Mouse (Mus musculus) liver, embryonic 14.5 days (tissue): ENCODE results near the gene Chaf1a. TPM values are rescaled to one million over a fixed set of nuclear protein-coding genes. Genes with fewer than 3 reads are reported as not detected.

Experiments used
- ATAC-seq: fragments of 200-750 bp; cut with Nextera tagmentation; 2 replicates; pipeline ENCODE4 v1.8.0; 2017; ENCODE audit warnings: moderate number of reproducible peaks, mild to moderate bottlenecking, moderate library complexity; ENCODE audit not compliant: insufficient read depth
- DNase-seq, 3 experiments: peaks; one replicate each; pipeline ENCODE4 v3.0.0-alpha.2; 2012 to 2013; ENCODE audit warnings: low read depth in 3 of 3, low spot score in 3 of 3
- H3K27ac ChIP-seq: fragments of 300-500 bp; sonication (generic); 2 replicates; pipeline ENCODE4 v1.5.1; 2014; ENCODE audit warnings: moderate library complexity, mild to moderate bottlenecking, control low read depth, inconsistent platforms
- H3K27me3 ChIP-seq: fragments of 300-500 bp; sonication (generic); 2 replicates; pipeline ENCODE4 v1.6.1; 2014; ENCODE audit warnings: mild to moderate bottlenecking, low read length, moderate library complexity; ENCODE audit not compliant: control insufficient read depth, insufficient read depth
- H3K36me3 ChIP-seq: fragments of 300-500 bp; sonication (generic); replicated peaks from 2 replicates; pipeline ENCODE4 v1.6.1; 2014; ENCODE audit warnings: low read depth; ENCODE audit not compliant: control insufficient read depth, insufficient read depth
- H3K4me1 ChIP-seq, 2 experiments: fragments of 200-500 bp in 1 of 2; fragments of 300-500 bp in 1 of 2; sonication (generic) in 1 of 2; replicated peaks; 2 replicates each; pipeline ENCODE4 v1.6.1; 2012 to 2014; ENCODE audit warnings: antibody characterized with exemption in 1 of 2, inconsistent platforms in 1 of 2, low read length in 1 of 2; ENCODE audit not compliant: control insufficient read depth in 2 of 2, insufficient read depth in 2 of 2
- H3K4me2 ChIP-seq: fragments of 300-500 bp; sonication (generic); 2 replicates; pipeline ENCODE4 v1.6.1; 2014; ENCODE audit warnings: low read depth, mild to moderate bottlenecking, control low read depth, moderate library complexity
- H3K4me3 ChIP-seq, 2 experiments: fragments of 200-500 bp in 1 of 2; fragments of 300-500 bp in 1 of 2; sonication (generic) in 1 of 2; 2 replicates each; pipeline ENCODE4 v1.5.1; 2012 to 2014; ENCODE audit warnings: low read depth in 2 of 2, low read length in 2 of 2, mild to moderate bottlenecking in 2 of 2, control low read depth in 1 of 2, inconsistent platforms in 1 of 2, moderate library complexity in 1 of 2; ENCODE audit not compliant: insufficient read depth in 1 of 2
- H3K9ac ChIP-seq: fragments of 300-500 bp; sonication (generic); replicated peaks from 2 replicates; pipeline ENCODE4 v1.6.1; 2014; ENCODE audit warnings: mild to moderate bottlenecking, control low read depth, moderate library complexity
- H3K9me3 ChIP-seq: fragments of 300-500 bp; sonication (generic); 2 replicates; pipeline ENCODE4 v1.6.1; 2016; ENCODE audit warnings: low read length, mixed read lengths; ENCODE audit not compliant: control insufficient read depth
- CTCF ChIP-seq: IDR thresholded peaks from 2 replicates; pipeline ENCODE4 v1.5.1; 2016; ENCODE audit warnings: antibody characterized with exemption, low read depth, control low read depth
- EP300 ChIP-seq: IDR thresholded peaks from 2 replicates; pipeline ENCODE4 v1.6.1; 2016; ENCODE audit warnings: antibody characterized with exemption, low read depth
- WGBS: fragments of 180-500 bp; shearing (Covaris S2); extraction: QIAGEN DNeasy Blood & Tissue Kit; methylation state at CpG from one replicate; pipeline ENCODE4 v1.1.7; 2014; ENCODE audit not compliant: insufficient replicate concordance; 5-methylcytosine and 5-hydroxymethylcytosine counted together
- polyA plus RNA-seq, 2 experiments: library from polyadenylated mRNA; depleted of rRNA in 1 of 2; stranded (reverse) in 1 of 2; unstranded in 1 of 2; fragments of >200 nt; fragmentation: Nextera tagmentation in 1 of 2; extraction: Ambion mirVana in 1 of 2; gene quantifications; 2 replicates each; pipeline versions ENCODE4 v1.2.1 to v1.2.3; 2012 to 2014

Gene Chaf1a
- polyA plus RNA-seq, 2 experiments: 10.2 to 14.6 TPM

GRCm38 (mm10) chr17:56080781-56081585, 40.7 kb downstream of the Chaf1a start:
- H3K36me3 ChIP-seq: peaks cover 14% of the 10 kb centered on the region
- DNase-seq (no peak), ATAC-seq (no peak)
- peak overlapping the region; percentile 82 to 85 for H3K4me3 ChIP-seq
- WGBS: 24% methylated on average over 8 of the region's 8 CpGs
- H3K9me3 ChIP-seq: no peaks in the 10 kb centered on the region
- peak overlapping the region; percentile 84 for H3K4me2 ChIP-seq
- H3K4me1 ChIP-seq: peaks cover 12% of the 10 kb centered on the region in 2 experiments
- no peak overlapping the region for H3K27ac ChIP-seq
- peak overlapping the region; percentile 81 for H3K9ac ChIP-seq
- TF ChIP-seq EP300: no peak
- TF ChIP-seq CTCF: no peak
- H3K27me3 ChIP-seq: no peaks in the 10 kb centered on the region

- TF ChIP-seq CTCF (no peak), EP300 (no peak)
Observed at GRCm38 (mm10) chr17:56092312-56092711, 52.1 kb downstream of the Chaf1a start.

DNA sequence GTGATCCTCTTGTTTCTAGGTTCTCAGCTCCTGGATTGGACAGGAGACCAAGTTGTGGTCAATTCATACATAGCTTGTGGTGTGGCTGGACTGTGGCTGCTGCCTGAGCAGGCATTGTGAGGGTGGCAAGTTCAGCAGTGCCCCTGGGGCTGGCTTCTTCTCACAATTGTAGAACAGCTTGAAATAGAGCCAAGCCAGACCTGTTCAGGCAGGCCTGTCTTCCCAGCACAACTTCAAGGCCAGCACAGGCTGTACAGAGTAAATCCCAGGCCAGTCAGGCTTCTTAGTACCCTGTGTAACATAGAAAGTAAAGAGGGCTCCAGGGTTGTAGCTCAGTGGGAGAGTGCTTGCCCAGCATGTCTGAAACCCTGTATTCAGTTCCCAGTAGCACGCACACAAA, 52.6 kb downstream of the Chaf1a start:
- no peak for ATAC-seq
- WGBS: 84% methylated on average over 1 of the region's 1 CpGs
- TF ChIP-seq EP300 (no peak), CTCF (no peak)

More at GRCm38 (mm10) chr17:56092312-56092711, 52.1 kb downstream of the Chaf1a start:
- Histone ChIP-seq H3K4me1 (no peaks in the 10 kb centered on the region), H3K27me3 (no peaks in the 10 kb centered on the region), H3K4me2 (no peak overlapping the region), H3K36me3 (peaks cover 11% of the 10 kb centered on the region), H3K9me3 (no peaks in the 10 kb centered on the region), H3K4me3 (no peak overlapping the region), H3K9ac (no peak overlapping the region), H3K27ac (no peak overlapping the region)
- ATAC-seq (no peak), DNase-seq (no peak)
- 57% methylated on average over 1 of the region's 1 CpGs for WGBS

DNA sequence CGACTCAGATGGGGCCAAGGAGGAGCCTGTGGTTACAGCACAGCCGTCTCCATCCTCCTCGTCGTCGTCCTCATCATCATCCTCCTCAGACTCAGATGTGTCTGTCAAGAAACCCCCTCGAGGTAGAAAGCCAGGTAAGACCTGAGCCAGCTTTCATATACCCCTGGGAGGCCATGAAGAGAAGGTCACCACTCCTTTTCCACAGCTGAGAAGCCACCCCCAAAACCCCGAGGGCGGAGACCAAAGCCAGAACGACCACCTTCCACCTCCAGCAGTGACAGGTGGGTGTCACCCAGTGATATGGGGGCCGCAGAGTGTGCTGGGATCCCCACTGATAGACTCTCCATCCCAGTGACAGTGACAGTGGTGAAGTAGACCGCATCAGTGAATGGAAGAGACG, 56.6 kb downstream of the Chaf1a start:
- no peak overlapping the region for H3K9ac ChIP-seq
- DNase-seq (no peak), ATAC-seq (no peak)
- H3K4me2 ChIP-seq: no peak overlapping the region
- no peak overlapping the region for H3K4me3 ChIP-seq
- H3K9me3 ChIP-seq: no peaks in the 10 kb centered on the region
- no peaks in the 10 kb centered on the region for H3K4me1 ChIP-seq
- H3K27me3 ChIP-seq: no peaks in the 10 kb centered on the region
- WGBS: 78% methylated on average over 12 of the region's 12 CpGs
- peaks cover 21% of the 10 kb centered on the region for H3K36me3 ChIP-seq
- H3K27ac ChIP-seq: no peak overlapping the region
- no peak for TF ChIP-seq CTCF
- no peak for TF ChIP-seq EP300

More for the DNA sequence above, 52.6 kb downstream of the Chaf1a start:
- Histone ChIP-seq H3K27me3 (no peaks in the 10 kb centered on the region), H3K27ac (no peak overlapping the region), H3K4me2 (no peak overlapping the region), H3K9me3 (no peaks in the 10 kb centered on the region), H3K4me3 (no peak overlapping the region), H3K36me3 (peaks cover 14% of the 10 kb centered on the region), H3K4me1 (no peaks in the 10 kb centered on the region), H3K9ac (no peak overlapping the region)
- DNase-seq: no peak

GRCm38 (mm10) chr17:56098180-56098579, 57.9 kb downstream of the Chaf1a start:
- Histone ChIP-seq H3K9me3 (no peaks in the 10 kb centered on the region), H3K27me3 (no peaks in the 10 kb centered on the region), H3K4me1 (no peaks in the 10 kb centered on the region), H3K4me3 (no peak overlapping the region), H3K36me3 (peaks cover 21% of the 10 kb centered on the region), H3K9ac (no peak overlapping the region), H3K4me2 (no peak overlapping the region), H3K27ac (no peak overlapping the region)
- ATAC-seq (no peak), DNase-seq (no peak)
- TF ChIP-seq EP300 (no peak), CTCF (no peak)
- 84% methylated on average over 8 of the region's 8 CpGs for WGBS
